Mouse (Mus musculus) midbrain, embryonic 12.5 days (tissue): ENCODE results near the gene Ptgr1. TPM values are rescaled to one million over a fixed set of nuclear protein-coding genes. Genes with fewer than 3 reads are reported as not detected.

Experiments
- ATAC-seq: fragments of 200-750 bp; cut with Nextera tagmentation; 2 replicates; pipeline ENCODE4 v1.8.0; 2017; ENCODE audit warnings: low read depth, moderate TSS enrichment, moderate library complexity; ENCODE audit not compliant: low FRiP score
- H3K27ac ChIP-seq: fragments of 300-500 bp; sonication (generic); replicated peaks from 2 replicates; pipeline ENCODE4 v1.5.1; 2016; ENCODE audit warnings: mild to moderate bottlenecking
- H3K27me3 ChIP-seq: fragments of 300-500 bp; sonication (generic); 2 replicates; pipeline ENCODE4 v1.6.1; 2016; ENCODE audit warnings: mild to moderate bottlenecking
- H3K36me3 ChIP-seq: fragments of 300-500 bp; sonication (generic); 2 replicates; pipeline ENCODE4 v1.6.1; 2016
- H3K4me1 ChIP-seq: fragments of 300-500 bp; sonication (generic); 2 replicates; pipeline ENCODE4 v1.6.1; 2016
- H3K4me2 ChIP-seq: fragments of 300-500 bp; sonication (generic); replicated peaks from 2 replicates; pipeline ENCODE4 v1.6.1; 2016; ENCODE audit warnings: mild to moderate bottlenecking, moderate library complexity
- H3K4me3 ChIP-seq: fragments of 300-500 bp; sonication (generic); 2 replicates; pipeline ENCODE4 v1.5.1; 2016; ENCODE audit warnings: mild to moderate bottlenecking
- H3K9ac ChIP-seq: fragments of 300-500 bp; sonication (generic); replicated peaks from 2 replicates; pipeline ENCODE4 v1.6.1; 2016; ENCODE audit warnings: mild to moderate bottlenecking, moderate library complexity
- H3K9me3 ChIP-seq: fragments of 300-500 bp; sonication (generic); 2 replicates; pipeline ENCODE4 v1.6.1; 2016; ENCODE audit warnings: mild to moderate bottlenecking
- WGBS: fragments of 180-500 bp; shearing (Covaris S2); methylation state at CpG from one replicate; pipeline ENCODE4 v1.1.7; 2016; 5-methylcytosine and 5-hydroxymethylcytosine counted together
- polyA plus RNA-seq: library from polyadenylated mRNA; unstranded; fragments of >200 nt; fragmentation: Nextera tagmentation; extraction: Ambion mirVana; gene quantifications from 2 replicates; pipeline ENCODE4 v1.2.1, GENCODE M21; 2016

Gene Ptgr1
- polyA plus RNA-seq, 1 experiment from 2014 or later = 12.0 TPM

DNA sequence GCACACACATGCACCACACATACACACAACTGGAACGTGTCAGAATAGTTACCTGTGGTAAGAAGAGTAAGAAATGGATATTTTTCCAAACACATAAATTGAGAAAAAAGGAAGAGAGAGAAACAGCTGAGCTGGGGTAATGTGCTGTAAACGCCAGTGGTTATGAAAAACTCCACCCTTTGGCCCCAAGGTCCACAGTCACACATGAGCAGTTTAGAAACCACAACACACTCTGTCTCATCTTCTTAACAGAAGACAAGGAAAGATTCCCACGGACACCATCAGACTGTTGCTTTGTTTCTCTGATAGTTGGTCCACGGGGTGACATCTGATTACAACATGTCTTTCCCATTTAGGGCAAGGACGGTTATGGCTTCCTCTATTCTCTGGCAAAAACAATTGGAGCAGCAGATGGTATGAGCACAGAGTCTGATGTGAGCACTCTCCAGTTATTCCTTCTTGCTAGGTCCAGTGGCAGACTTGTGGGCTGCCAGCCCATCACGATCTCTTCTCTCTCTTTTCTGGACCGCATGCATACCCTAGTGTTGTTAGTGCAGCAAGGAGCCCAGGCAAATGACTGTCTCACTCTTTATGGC is 2.5 kb upstream of the Ptgr1 start:
- no peaks in the 10 kb centered on the region for H3K9me3 ChIP-seq
- no peaks in the 10 kb centered on the region for H3K36me3 ChIP-seq
- no peak overlapping the region for H3K9ac ChIP-seq
- no peak for ATAC-seq
- peaks cover 10% of the 10 kb centered on the region; the same call in 1 of the 2 replicates for H3K4me1 ChIP-seq
- 85% methylated on average over 7 of the region's 7 CpGs for WGBS
- no peak overlapping the region for H3K27ac ChIP-seq
- H3K27me3 ChIP-seq = peaks cover 8% of the 10 kb centered on the region
- H3K4me3 ChIP-seq = no peak overlapping the region
- H3K4me2 ChIP-seq = no peak overlapping the region

DNA sequence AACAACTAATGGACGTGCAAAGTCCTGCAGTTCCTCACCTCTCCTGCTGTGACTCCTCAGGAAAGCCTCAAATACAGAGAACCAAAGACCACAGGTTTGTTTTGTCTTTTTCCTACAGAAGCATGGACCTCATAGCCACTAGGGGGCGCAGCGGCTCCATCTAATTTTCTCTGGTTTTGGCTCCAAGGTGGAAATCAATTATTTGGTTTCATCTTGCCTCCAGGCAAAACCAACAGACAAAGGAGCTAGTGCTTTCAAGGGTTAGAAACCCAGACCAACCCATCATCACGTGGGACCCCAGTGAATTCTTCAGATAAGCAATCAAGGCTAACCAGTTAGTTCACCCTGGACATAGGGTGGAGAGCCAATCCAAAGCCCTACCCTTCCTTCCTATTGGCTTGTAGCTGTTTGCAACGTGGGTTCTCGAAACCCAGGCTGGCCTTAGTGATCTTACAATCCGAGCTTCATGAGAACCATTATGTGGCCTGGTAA is 1.7 kb downstream of the Ptgr1 start:
- no peak overlapping the region for H3K9ac ChIP-seq
- H3K4me1 ChIP-seq = peaks cover 10% of the 10 kb centered on the region; the same call in 1 of the 2 replicates
- H3K36me3 ChIP-seq = no peaks in the 10 kb centered on the region
- ATAC-seq = no peak
- no peak overlapping the region for H3K4me3 ChIP-seq
- WGBS = 22% methylated on average over 7 of the region's 7 CpGs
- peaks cover 8% of the 10 kb centered on the region for H3K27me3 ChIP-seq
- H3K4me2 ChIP-seq = no peak overlapping the region
- no peak overlapping the region for H3K27ac ChIP-seq
- no peaks in the 10 kb centered on the region for H3K9me3 ChIP-seq

DNA sequence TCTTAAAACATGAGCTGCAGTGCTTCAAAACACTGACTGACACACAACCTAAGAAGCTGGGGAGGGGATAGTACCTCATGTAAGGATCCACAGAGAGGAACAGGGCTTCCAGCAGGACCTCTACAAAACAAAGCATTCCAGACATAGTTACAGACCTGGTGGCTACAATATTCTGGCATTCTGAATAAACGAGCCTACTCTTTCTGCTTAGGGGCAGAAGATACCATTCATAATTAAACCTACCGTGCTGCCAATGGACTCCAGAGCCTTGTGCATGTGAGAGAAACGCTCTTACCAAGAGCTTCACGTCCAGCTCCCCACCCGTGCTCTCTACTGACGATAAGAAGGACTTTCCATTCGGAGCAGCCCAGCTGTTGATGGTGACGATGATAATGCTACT is 4.1 kb downstream of the Ptgr1 start:
- Histone ChIP-seq H3K4me3 (no peak overlapping the region), H3K9ac (no peak overlapping the region), H3K4me2 (no peak overlapping the region), H3K36me3 (no peaks in the 10 kb centered on the region), H3K27me3 (peaks cover 4% of the 10 kb centered on the region), H3K9me3 (no peaks in the 10 kb centered on the region), H3K27ac (no peak overlapping the region), H3K4me1 (peaks cover 10% of the 10 kb centered on the region; the same call in 1 of the 2 replicates)
- no peak for ATAC-seq
- WGBS = 88% methylated on average over 8 of the region's 8 CpGs

DNA sequence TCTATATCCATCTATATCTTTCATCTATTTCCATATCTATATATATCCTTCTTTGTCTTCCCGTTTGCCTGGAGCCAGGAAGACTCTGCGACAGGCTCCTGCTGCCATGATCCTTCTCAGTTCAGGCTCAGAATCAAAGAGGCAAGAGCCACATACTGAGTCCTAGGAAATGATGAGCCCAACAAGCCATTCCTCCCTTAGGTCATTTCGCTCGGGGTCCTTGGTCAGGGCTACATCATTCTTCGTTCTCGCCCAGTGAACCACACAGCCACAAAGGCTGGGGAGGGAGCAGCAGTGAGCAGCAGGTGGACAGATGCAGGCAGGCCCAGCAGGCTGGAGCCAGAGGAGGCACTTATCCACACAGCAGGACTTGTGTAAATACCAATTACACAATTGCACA is 5.5 kb downstream of the Ptgr1 start:
- Histone ChIP-seq H3K27ac (no peak overlapping the region), H3K36me3 (no peaks in the 10 kb centered on the region), H3K4me1 (peaks cover 4% of the 10 kb centered on the region; the same call in 1 of the 2 replicates), H3K9ac (no peak overlapping the region), H3K4me2 (no peak overlapping the region), H3K9me3 (no peaks in the 10 kb centered on the region), H3K4me3 (no peak overlapping the region), H3K27me3 (no peaks in the 10 kb centered on the region)
- 84% methylated on average over 6 of the region's 6 CpGs for WGBS
- no peak for ATAC-seq

DNA sequence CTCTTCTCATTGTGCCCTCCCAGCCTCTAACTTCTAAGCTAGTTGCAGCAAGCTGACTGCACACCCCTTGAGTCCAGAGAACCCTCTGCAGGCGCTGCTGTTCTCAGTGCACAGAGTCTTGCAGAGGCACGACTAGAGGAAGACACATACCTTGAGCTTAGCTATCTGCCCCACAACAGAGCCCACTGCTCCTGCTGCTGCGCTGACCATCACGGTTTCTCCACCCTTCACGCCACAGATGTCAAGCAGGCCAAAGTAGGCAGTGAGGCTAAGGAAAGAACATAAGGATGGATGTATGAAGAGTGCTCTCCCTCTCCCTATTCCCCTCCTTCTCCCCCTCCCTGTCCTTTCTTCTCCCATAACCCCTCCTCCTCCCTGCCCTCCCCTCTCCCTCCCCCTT is 11.2 kb downstream of the Ptgr1 start:
- no peak for ATAC-seq

DNA sequence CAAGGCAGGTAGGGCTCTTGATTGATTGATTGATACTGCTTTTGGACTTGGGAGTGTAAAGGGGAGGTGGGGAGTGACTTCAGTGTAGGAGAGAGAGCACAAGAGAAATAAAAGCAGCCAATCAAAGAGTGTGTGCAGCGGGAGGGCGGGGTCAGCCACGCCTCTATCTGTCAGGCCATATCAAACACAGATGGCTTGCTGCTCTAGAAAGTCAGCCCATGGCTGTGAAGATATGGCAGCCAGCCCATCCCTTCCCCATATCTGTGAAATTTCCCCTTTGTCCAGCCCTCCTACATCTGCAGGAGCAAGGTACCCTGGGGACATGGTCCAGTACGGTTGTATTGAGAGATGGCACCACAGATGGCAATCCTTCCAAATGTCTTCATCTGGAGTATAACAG is 16.2 kb downstream of the Ptgr1 start:
- H3K9ac ChIP-seq = no peak overlapping the region
- H3K4me2 ChIP-seq = no peak overlapping the region
- 78% methylated on average over 4 of the region's 4 CpGs for WGBS
- H3K27ac ChIP-seq = no peak overlapping the region
- no peak for ATAC-seq
- H3K4me3 ChIP-seq = no peak overlapping the region
- H3K36me3 ChIP-seq = no peaks in the 10 kb centered on the region
- no peaks in the 10 kb centered on the region for H3K9me3 ChIP-seq
- H3K4me1 ChIP-seq = no peaks in the 10 kb centered on the region
- H3K27me3 ChIP-seq = no peaks in the 10 kb centered on the region

More for the DNA sequence above, 11.2 kb downstream of the Ptgr1 start:
- Histone ChIP-seq H3K27ac (no peak overlapping the region), H3K9ac (no peak overlapping the region), H3K4me2 (no peak overlapping the region), H3K4me1 (no peaks in the 10 kb centered on the region), H3K36me3 (no peaks in the 10 kb centered on the region), H3K27me3 (no peaks in the 10 kb centered on the region), H3K4me3 (no peak overlapping the region), H3K9me3 (no peaks in the 10 kb centered on the region)
- 83% methylated on average over 5 of the region's 5 CpGs for WGBS

DNA sequence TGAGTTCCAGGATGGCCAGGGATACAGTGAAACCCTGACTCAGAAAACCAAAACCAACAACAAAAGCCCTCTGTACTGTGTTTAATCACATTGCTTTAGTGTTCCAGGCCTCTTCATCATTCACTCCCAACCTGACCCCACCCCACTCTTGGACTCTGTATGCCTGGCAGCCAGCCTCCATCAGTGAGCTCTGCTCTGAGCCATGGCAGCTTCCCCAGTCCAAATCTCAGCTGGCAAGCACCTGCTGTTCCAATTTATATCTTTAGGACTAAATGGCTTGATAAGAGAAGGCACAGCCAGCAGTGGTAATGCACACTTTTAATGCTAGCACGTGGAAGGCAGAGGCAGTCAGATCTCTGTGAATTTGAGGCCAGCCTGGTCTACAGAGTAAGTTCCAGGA is 21.8 kb downstream of the Ptgr1 start:
- no peak for ATAC-seq
- H3K4me1 ChIP-seq = no peaks in the 10 kb centered on the region
- 94% methylated on average over 1 of the region's 1 CpGs for WGBS

DNA sequence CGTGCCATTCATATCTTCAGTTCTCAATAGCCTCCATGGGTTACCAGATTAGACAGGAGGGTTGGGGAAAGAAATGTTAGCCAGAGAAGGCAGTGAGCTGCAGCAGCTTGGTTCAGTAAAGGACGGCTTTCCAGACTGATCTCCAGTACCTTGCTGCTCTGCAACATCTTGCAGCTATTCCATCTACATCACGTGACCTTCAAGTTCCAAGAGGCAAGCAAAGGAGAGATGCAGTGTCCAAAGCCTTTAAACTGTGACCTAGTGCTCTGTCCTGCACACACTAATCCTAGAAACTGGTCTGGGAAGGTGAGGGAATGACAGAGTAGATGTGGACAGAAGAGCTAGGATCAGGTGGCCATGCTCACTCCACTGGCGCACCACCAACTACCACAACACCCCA is 23.6 kb downstream of the Ptgr1 start:
- WGBS = 95% methylated on average over 4 of the region's 4 CpGs
- no peak for ATAC-seq

More for the DNA sequence above, 21.8 kb downstream of the Ptgr1 start:
- Histone ChIP-seq H3K9me3 (no peaks in the 10 kb centered on the region), H3K27me3 (no peaks in the 10 kb centered on the region), H3K27ac (no peak overlapping the region), H3K9ac (no peak overlapping the region), H3K36me3 (no peaks in the 10 kb centered on the region), H3K4me2 (no peak overlapping the region), H3K4me3 (no peak overlapping the region)

DNA sequence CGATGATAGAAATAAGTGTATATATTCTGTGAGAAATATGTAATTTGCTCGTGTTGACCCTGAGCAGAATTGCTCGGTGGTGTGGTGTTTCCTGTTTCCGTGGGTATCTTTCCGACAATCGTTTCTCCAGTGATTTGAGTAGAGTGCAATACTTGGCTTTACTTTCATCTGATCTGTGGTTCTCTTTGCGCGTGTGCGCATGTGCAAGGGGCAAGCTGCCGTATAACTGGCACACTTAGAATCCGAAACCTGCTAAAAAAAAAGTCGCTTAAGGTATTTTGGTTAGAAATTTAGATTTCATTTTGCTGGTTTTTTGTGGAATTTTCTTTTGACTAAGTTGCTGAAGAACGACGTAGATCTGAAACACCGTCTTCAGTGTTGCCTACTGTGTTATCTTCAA is 25.2 kb downstream of the Ptgr1 start:
- H3K4me1 ChIP-seq = no peaks in the 10 kb centered on the region
- no peak overlapping the region for H3K4me3 ChIP-seq
- no peak overlapping the region for H3K4me2 ChIP-seq
- no peak overlapping the region for H3K9ac ChIP-seq
- H3K36me3 ChIP-seq = peaks cover 10% of the 10 kb centered on the region; the same call in 1 of the 2 replicates
- no peaks in the 10 kb centered on the region for H3K27me3 ChIP-seq
- H3K9me3 ChIP-seq = no peaks in the 10 kb centered on the region
- ATAC-seq = no peak
- 90% methylated on average over 15 of the region's 15 CpGs for WGBS
- H3K27ac ChIP-seq = no peak overlapping the region

More for the DNA sequence above, 23.6 kb downstream of the Ptgr1 start:
- Histone ChIP-seq H3K27me3 (no peaks in the 10 kb centered on the region), H3K27ac (no peak overlapping the region), H3K36me3 (no peaks in the 10 kb centered on the region), H3K4me1 (no peaks in the 10 kb centered on the region), H3K9me3 (no peaks in the 10 kb centered on the region), H3K9ac (no peak overlapping the region), H3K4me2 (no peak overlapping the region), H3K4me3 (no peak overlapping the region)

DNA sequence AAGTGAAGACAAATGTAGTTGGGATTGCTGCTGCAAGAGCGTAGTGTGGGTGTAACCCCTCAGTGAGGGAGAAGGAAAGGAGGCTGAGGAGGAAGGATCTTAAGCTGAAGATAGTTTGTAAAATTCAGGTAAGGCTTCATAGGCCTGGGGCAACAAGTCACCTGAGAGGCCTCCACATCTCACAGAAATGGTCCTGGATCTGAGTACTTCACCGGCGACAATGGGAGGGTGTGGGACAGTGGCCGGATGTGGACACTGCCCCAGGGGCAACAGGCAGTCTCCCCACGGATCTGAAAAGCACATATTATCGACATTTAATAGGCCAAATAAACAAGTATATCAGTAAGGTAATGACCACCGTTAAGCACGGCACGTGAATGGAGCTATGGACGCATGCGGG is 34.3 kb downstream of the Ptgr1 start:
- 93% methylated on average over 11 of the region's 11 CpGs for WGBS
- Histone ChIP-seq H3K4me2 (no peak overlapping the region), H3K9ac (no peak overlapping the region), H3K36me3 (peaks cover 9% of the 10 kb centered on the region; the same call in 1 of the 2 replicates), H3K4me3 (no peak overlapping the region), H3K9me3 (no peaks in the 10 kb centered on the region), H3K27me3 (no peaks in the 10 kb centered on the region), H3K4me1 (no peaks in the 10 kb centered on the region), H3K27ac (no peak overlapping the region)
- ATAC-seq = no peak

DNA sequence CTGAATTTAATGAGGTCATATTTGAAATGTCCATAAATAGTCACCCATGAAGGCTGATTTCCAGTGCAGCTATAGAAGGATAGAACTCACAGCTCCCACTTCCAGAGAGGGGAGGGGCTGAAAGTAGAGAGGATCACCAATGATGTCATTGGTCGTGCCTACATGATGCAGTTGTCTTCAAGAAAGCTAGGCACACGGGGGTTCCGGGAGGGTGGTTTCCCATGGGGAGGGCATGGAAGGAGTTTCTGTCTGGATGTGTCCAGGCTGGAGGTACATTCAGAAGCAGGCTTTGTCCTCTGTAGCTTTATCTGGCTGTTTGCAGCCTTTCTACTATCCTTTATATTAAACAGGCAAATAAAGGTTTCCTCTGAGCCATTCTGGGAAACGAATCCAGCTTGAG is 38.5 kb downstream of the Ptgr1 start:
- no peak for ATAC-seq
- H3K4me2 ChIP-seq = no peak overlapping the region
- no peak overlapping the region for H3K9ac ChIP-seq
- 0 out of 2 replicates have a peak, but pooled peaks cover 8% of the 10 kb centered on the region for H3K4me1 ChIP-seq
- H3K27ac ChIP-seq = no peak overlapping the region
- no peak overlapping the region for H3K4me3 ChIP-seq
- no peaks in the 10 kb centered on the region for H3K9me3 ChIP-seq
- H3K27me3 ChIP-seq = peaks cover 13% of the 10 kb centered on the region
- H3K36me3 ChIP-seq = no peaks in the 10 kb centered on the region
- WGBS = 85% methylated on average over 4 of the region's 4 CpGs

DNA sequence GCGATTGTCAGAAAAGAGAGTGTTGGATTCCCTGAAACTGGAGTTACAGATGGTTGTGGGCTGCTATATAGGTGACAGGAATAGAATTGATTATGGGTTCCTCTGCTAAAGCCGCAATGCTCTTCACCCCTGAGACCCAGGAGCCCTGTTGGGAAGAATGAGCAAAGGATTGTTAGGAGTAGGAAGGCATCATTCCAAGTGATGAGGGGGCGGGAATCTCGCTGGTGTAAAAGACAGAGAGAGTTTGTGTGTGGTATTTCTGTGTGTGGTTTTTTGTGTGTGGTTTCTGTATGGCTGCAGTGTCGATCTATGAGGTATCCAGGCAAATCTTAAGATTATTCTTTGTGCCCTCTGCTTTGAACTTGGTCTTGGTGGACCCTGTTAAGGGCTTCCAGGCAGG is 42.2 kb downstream of the Ptgr1 start:
- Histone ChIP-seq H3K9ac (no peak overlapping the region), H3K27me3 (peaks cover 17% of the 10 kb centered on the region), H3K4me2 (peak overlapping the region; percentile 83; the same call in 1 of the 2 replicates), H3K9me3 (no peaks in the 10 kb centered on the region), H3K4me3 (no peak overlapping the region), H3K36me3 (no peaks in the 10 kb centered on the region), H3K27ac (no peak overlapping the region), H3K4me1 (peaks cover 14% of the 10 kb centered on the region; the same call in 1 of the 2 replicates)
- WGBS = 69% methylated on average over 5 of the region's 5 CpGs
- no peak for ATAC-seq

DNA sequence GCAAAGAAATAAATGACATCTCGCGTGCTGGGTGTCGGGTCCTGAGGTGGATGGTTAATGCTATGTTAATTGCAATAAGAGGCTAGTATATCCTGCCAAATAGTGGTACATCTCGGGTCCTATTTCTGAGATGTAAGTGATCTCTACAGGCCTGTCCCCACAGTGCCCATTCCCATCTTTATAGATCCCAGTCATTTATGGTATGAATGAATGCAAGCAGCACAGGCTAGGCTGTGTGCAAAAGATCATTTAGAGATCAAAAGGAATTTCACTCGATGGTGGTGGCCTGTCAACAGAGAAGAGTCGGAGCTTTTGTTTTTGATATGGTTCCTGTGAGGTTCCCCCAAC is 42.7 kb downstream of the Ptgr1 start:
- peak; percentile 3; the same call in 1 of the 2 replicates for ATAC-seq
- no peaks in the 10 kb centered on the region for H3K36me3 ChIP-seq
- H3K4me3 ChIP-seq = peak overlapping the region; percentile 65
- H3K4me2 ChIP-seq = peak overlapping the region; percentile 83
- H3K9ac ChIP-seq = peak overlapping the region; percentile 60
- 31% methylated on average over 6 of the region's 6 CpGs for WGBS
- no peak overlapping the region for H3K27ac ChIP-seq
- no peaks in the 10 kb centered on the region for H3K9me3 ChIP-seq
- peaks cover 17% of the 10 kb centered on the region for H3K27me3 ChIP-seq
- peaks cover 14% of the 10 kb centered on the region; the same call in 1 of the 2 replicates for H3K4me1 ChIP-seq
